ENCODE assay signal across 29 mouse cellular contexts in the genomic region with DNA sequence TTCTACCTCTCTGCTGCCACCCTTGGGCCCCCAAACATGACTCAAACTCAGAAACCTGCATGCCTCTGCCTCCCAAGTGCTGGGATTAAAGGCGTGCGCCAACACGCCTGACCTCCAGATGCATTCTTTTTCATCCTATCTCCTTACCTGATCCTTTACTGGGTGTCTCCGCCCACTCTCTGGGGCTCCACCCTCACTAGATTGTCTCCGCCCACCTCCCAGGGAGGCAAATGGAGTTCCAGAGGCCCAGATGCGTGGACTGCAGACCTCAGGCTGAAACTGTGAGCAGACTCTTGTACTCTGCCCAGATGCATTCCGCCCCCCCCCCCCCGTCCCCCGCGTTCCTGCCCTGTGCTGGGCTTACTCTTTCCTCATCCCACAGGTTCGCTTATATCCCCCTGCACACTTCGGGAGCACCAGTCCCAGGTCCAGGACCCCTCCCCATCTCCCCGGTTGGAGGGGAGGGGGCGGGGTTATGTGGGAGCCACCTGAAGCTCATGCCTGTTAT. TPM values are rescaled to one million over a fixed set of nuclear protein-coding genes. Genes with fewer than 3 reads are reported as not detected.
A peak's percentile ranks its signal among the peaks of the same experiment; 100 is the strongest.
DNase-seq lines count a peak whose midpoint lies in the region; ATAC-seq and TF ChIP-seq lines count a peak whose summit lies in the region.
"Had no signal": no experiment of that assay in that cellular context is flagged by ENCODE, and none has a peak within 500 bp of the region (broad histone marks: within the 10 kb centered on the region; RNA-seq: fewer than 3 reads in every experiment).

No protein-coding gene starts in this region.

- peak; percentile 25; the same call in 1 of the 2 replicates for ATAC-seq in lung, embryonic 15.5 days (ENCODE audit: borderline replicate concordance, extremely low read depth, low FRiP score, low TSS enrichment)
- ATAC-seq in megakaryocyte progenitor cell, adult 5-6 weeks (replicated peaks; ENCODE audit: poor library complexity) = 0 out of 2 replicates have a peak, but pooled peaks have one; percentile 37
- ATAC-seq: forebrain, embryonic 14.5 days; intestine, embryonic 16.5 days; midbrain, embryonic 13.5 days had no signal

- no peaks in the 10 kb centered on the region for H3K9me3 ChIP-seq in lung, embryonic 15.5 days
- no peaks in the 10 kb centered on the region for H3K9me3 ChIP-seq in ES-Bruce4 (replicated peaks; ENCODE audit: control insufficient read depth, insufficient read depth, low read length, poor library complexity, severe bottlenecking)
- H3K9me3 ChIP-seq: embryonic facial prominence, embryonic 12.5 days; heart, embryonic 10.5 days; heart, embryonic 15.5 days; hindbrain, embryonic 12.5 days; limb, embryonic 10.5 days; limb, embryonic 15.5 days; midbrain, embryonic 13.5 days; neural tube, embryonic 15.5 days had no signal

- H3K4me2 ChIP-seq in lung, embryonic 15.5 days = no peak overlapping the region
- H3K4me2 ChIP-seq: embryonic facial prominence, embryonic 12.5 days; heart, embryonic 15.5 days; hindbrain, embryonic 12.5 days; limb, embryonic 15.5 days; lung, embryonic 14.5 days; midbrain, embryonic 13.5 days; neural tube, embryonic 15.5 days had no signal

- H3K4me1 ChIP-seq in lung, embryonic 15.5 days = no peaks in the 10 kb centered on the region
- H3K4me1 ChIP-seq in ES-Bruce4 (ENCODE audit: control insufficient read depth, insufficient read depth, low read length) = no peaks in the 10 kb centered on the region
- H3K4me1 ChIP-seq in thymus, adult 2 months (replicated peaks; ENCODE audit: control insufficient read depth, insufficient read depth, low read length) = no peaks in the 10 kb centered on the region
- H3K4me1 ChIP-seq: embryonic facial prominence, embryonic 12.5 days; heart, embryonic 10.5 days; heart, embryonic 15.5 days; hindbrain, embryonic 12.5 days; limb, embryonic 10.5 days; limb, embryonic 15.5 days; midbrain, embryonic 13.5 days; neural tube, embryonic 15.5 days had no signal

- TF ChIP-seq EP300 in ES-Bruce4 (IDR thresholded peaks at IDR 0.05; ENCODE audit: insufficient read depth, low read depth, low read length) = no peak

- no peak for TF ChIP-seq CTCF in ES-Bruce4 (IDR thresholded peaks at IDR 0.05; ENCODE audit: low read depth, low read length)
- TF ChIP-seq CTCF in thymus, adult 2 months (IDR thresholded peaks at IDR 0.05; ENCODE audit: borderline replicate concordance, control insufficient read depth, extremely low read depth, insufficient read depth, low read length, poor library complexity) = no peak

- WGBS in lung, embryonic 15.5 days = 57% methylated on average over 14 of the region's 14 CpGs
- 93% methylated on average over 14 of the region's 14 CpGs for WGBS in thymus, adult 2 months

- H3K9ac ChIP-seq in lung, embryonic 15.5 days = no peak overlapping the region
- peak overlapping the region; percentile 28; the same call in 1 of the 2 replicates for H3K9ac ChIP-seq in ES-Bruce4 (ENCODE audit: low read depth, poor library complexity, severe bottlenecking)
- H3K9ac ChIP-seq: embryonic facial prominence, embryonic 12.5 days; heart, embryonic 15.5 days; hindbrain, embryonic 12.5 days; limb, embryonic 15.5 days; lung, embryonic 14.5 days; midbrain, embryonic 13.5 days; neural tube, embryonic 15.5 days had no signal

- peak; percentile 50 for TF ChIP-seq POLR2A in ES-Bruce4 (IDR thresholded peaks at IDR 0.05; ENCODE audit: insufficient read depth, low read length)
- no peak for TF ChIP-seq POLR2A in thymus, adult 2 months (IDR thresholded peaks at IDR 0.05; ENCODE audit: control insufficient read depth, extremely low read depth, insufficient read depth, low read length, poor library complexity)

- no peaks in the 10 kb centered on the region for H3K27me3 ChIP-seq in lung, embryonic 15.5 days
- no peaks in the 10 kb centered on the region for H3K27me3 ChIP-seq in ES-Bruce4 (ENCODE audit: control insufficient read depth, insufficient read depth, low read length, poor library complexity, severe bottlenecking)
- no peaks in the 10 kb centered on the region for H3K27me3 ChIP-seq in thymus, adult 2 months (ENCODE audit: control insufficient read depth, insufficient read depth, low read length)
- H3K27me3 ChIP-seq: embryonic facial prominence, embryonic 12.5 days; heart, embryonic 15.5 days; hindbrain, embryonic 12.5 days; limb, embryonic 15.5 days; midbrain, embryonic 13.5 days; neural tube, embryonic 15.5 days had no signal

- no peak for DNase-seq in lung, postnatal 10 days
- peak; percentile 94 for DNase-seq in R1 (ENCODE audit: low read depth, low spot score)
- DNase-seq in cerebellum, adult 11 months = no peak
- no peak for DNase-seq in thymus, adult 2 months
- DNase-seq: adrenal gland, adult 8-10 months; cerebellum, adult 8-10 months; cerebellum, postnatal 36 days; embryo, embryonic 11 days; gastrocnemius, postnatal 14 days; kidney, adult 8-10 months; kidney, postnatal 14 days; lung, embryonic 14.5 days; lung, postnatal 36 days; retina, postnatal 1 day; right cerebral cortex, postnatal 25 days had no signal

- H3K27ac ChIP-seq in lung, embryonic 15.5 days = no peak overlapping the region
- H3K27ac ChIP-seq in ES-Bruce4 (ENCODE audit: insufficient read depth, low read length) = no peak overlapping the region
- no peak overlapping the region for H3K27ac ChIP-seq in thymus, adult 2 months (ENCODE audit: control insufficient read depth, insufficient read depth, low read length)
- H3K27ac ChIP-seq: embryonic facial prominence, embryonic 12.5 days; heart, embryonic 10.5 days; heart, embryonic 15.5 days; hindbrain, embryonic 12.5 days; layer of hippocampus, adult 2 months; limb, embryonic 10.5 days; limb, embryonic 15.5 days; midbrain, embryonic 13.5 days; neural tube, embryonic 15.5 days had no signal

- no peaks in the 10 kb centered on the region for H3K36me3 ChIP-seq in lung, embryonic 15.5 days
- H3K36me3 ChIP-seq in ES-Bruce4 (ENCODE audit: control insufficient read depth, insufficient read depth, low read length, poor library complexity, severe bottlenecking) = no peaks in the 10 kb centered on the region
- peaks cover 37% of the 10 kb centered on the region for H3K36me3 ChIP-seq in thymus, adult 2 months (ENCODE audit: control insufficient read depth, insufficient read depth, low read length)
- H3K36me3 ChIP-seq: embryonic facial prominence, embryonic 12.5 days; heart, embryonic 10.5 days; heart, embryonic 15.5 days; hindbrain, embryonic 12.5 days; limb, embryonic 15.5 days; midbrain, embryonic 13.5 days; neural tube, embryonic 15.5 days had no signal

- no peak overlapping the region for H3K4me3 ChIP-seq in lung, embryonic 15.5 days
- H3K4me3 ChIP-seq in ES-Bruce4 (ENCODE audit: low read depth, low read length) = peak overlapping the region; percentile 40
- no peak overlapping the region for H3K4me3 ChIP-seq in thymus, adult 2 months (ENCODE audit: control insufficient read depth, insufficient read depth, low read length)
- H3K4me3 ChIP-seq: embryonic facial prominence, embryonic 12.5 days; heart, embryonic 10.5 days; heart, embryonic 15.5 days; hindbrain, embryonic 12.5 days; layer of hippocampus, adult 2 months; limb, embryonic 10.5 days; limb, embryonic 15.5 days; midbrain, embryonic 13.5 days; neural tube, embryonic 15.5 days had no signal

RNA-seq across cellular contexts. Expression of gene Map4k1, which starts 9.0 kb away (rescaled TPM):
- polyA plus RNA-seq in lung, embryonic 15.5 days (2015; fragmentation: Nextera tagmentation; extraction: Ambion mirVana) = 7.4 and 9.8 TPM in 2 replicates
- polyA plus RNA-seq in ES-Bruce4 (2011; ENCODE audit: insufficient read depth, insufficient read length, low read depth, missing spikeins) = 33.2 and 36.3 TPM in 2 replicates
- 38.5 and 49.8 TPM in 2 replicates for total RNA-seq in megakaryocyte progenitor cell, adult 5-6 weeks (2015)
- total RNA-seq in megakaryocyte progenitor cell, adult 5-6 weeks (2017) = 62.8 and 65.6 TPM in 2 replicates
- 155 and 164 TPM in 2 replicates for polyA plus RNA-seq in thymus, adult 2 months (2012; rRNA removed)

RNA-seq across cellular contexts. Expression of gene Eif3k, which starts 9.2 kb away (rescaled TPM):
- polyA plus RNA-seq in lung, embryonic 15.5 days (2015; fragmentation: Nextera tagmentation; extraction: Ambion mirVana) = 360 and 364 TPM in 2 replicates
- 409 and 413 TPM in 2 replicates for polyA plus RNA-seq in ES-Bruce4 (2011; ENCODE audit: insufficient read depth, insufficient read length, low read depth, missing spikeins)
- 248 and 305 TPM in 2 replicates for total RNA-seq in megakaryocyte progenitor cell, adult 5-6 weeks (2015)
- 384 and 406 TPM in 2 replicates for total RNA-seq in megakaryocyte progenitor cell, adult 5-6 weeks (2017)
- 362 and 396 TPM in 2 replicates for polyA plus RNA-seq in thymus, adult 2 months (2012; rRNA removed)

RNA-seq across cellular contexts. Expression of gene Actn4, which starts 28.7 kb away (rescaled TPM):
- 287 and 302 TPM in 2 replicates for polyA plus RNA-seq in lung, embryonic 15.5 days (2015; fragmentation: Nextera tagmentation; extraction: Ambion mirVana)
- 318 and 324 TPM in 2 replicates for polyA plus RNA-seq in ES-Bruce4 (2011; ENCODE audit: insufficient read depth, insufficient read length, low read depth, missing spikeins)
- total RNA-seq in megakaryocyte progenitor cell, adult 5-6 weeks (2015) = 86.4 and 87.2 TPM in 2 replicates
- total RNA-seq in megakaryocyte progenitor cell, adult 5-6 weeks (2017) = 47.1 and 49.5 TPM in 2 replicates
- 243 and 268 TPM in 2 replicates for polyA plus RNA-seq in thymus, adult 2 months (2012; rRNA removed)
